Mouse (Mus musculus): ENCODE results near the gene Rs1.
A peak's percentile ranks its signal among the peaks of the same experiment; 100 is the strongest.
"Not testable (repeated sequence)": the region's sequence is repeated elsewhere in the genome, so short reads cannot be mapped to it uniquely, and the experiment has no call there.

The Rs1 gene

GRCm38 (mm10) chrX:160767713-160768112 is at the start of gene Rs1:
TSS of gene Rs1 (plus strand) at chrX:160768013.
- no peak for DNase-seq (ENCODE audit: extremely low read depth, insufficient read length, low spot score)

GRCm38 (mm10) chrX:160735650-160736049 is 32.2 kb upstream of the Rs1 start, which contains the start of gene Ppef1:
TSS of gene Ppef1 (minus strand) at chrX:160735765.
- DNase-seq (ENCODE audit: extremely low read depth, insufficient read length, low spot score) = peak; percentile 9

GRCm38 (mm10) chrX:160745399-160745798 is 22.4 kb upstream of the Rs1 start:
- DNase-seq (ENCODE audit: extremely low read depth, insufficient read length, low spot score) = no peak

- no peak for DNase-seq (ENCODE audit: extremely low read depth, insufficient read length, low spot score)
These were observed 19.2 kb upstream of the Rs1 start for GRCm38 (mm10) chrX:160748653-160749052.

GRCm38 (mm10) chrX:160750808-160751207 is 17.0 kb upstream of the Rs1 start:
- no peak for DNase-seq (ENCODE audit: extremely low read depth, insufficient read length, low spot score)

GRCm38 (mm10) chrX:160765389-160766232 is 2.2 kb upstream of the Rs1 start:
- peak; percentile 86 for DNase-seq (ENCODE audit: extremely low read depth, insufficient read length, low spot score)

- no peak for DNase-seq (ENCODE audit: extremely low read depth, insufficient read length, low spot score)
These were observed 1.6 kb upstream of the Rs1 start for GRCm38 (mm10) chrX:160766233-160766616.

- DNase-seq (ENCODE audit: extremely low read depth, insufficient read length, low spot score) = not testable (repeated sequence)
These were observed 1.8 kb downstream of the Rs1 start for GRCm38 (mm10) chrX:160769622-160770021.

GRCm38 (mm10) chrX:160773033-160773432 is 5.2 kb downstream of the Rs1 start:
- no peak for DNase-seq (ENCODE audit: extremely low read depth, insufficient read length, low spot score)

- no peak for DNase-seq (ENCODE audit: extremely low read depth, insufficient read length, low spot score)
These were observed 14.5 kb downstream of the Rs1 start for GRCm38 (mm10) chrX:160782276-160782675.

GRCm38 (mm10) chrX:160794920-160795319 is 27.1 kb downstream of the Rs1 start:
- DNase-seq (ENCODE audit: extremely low read depth, insufficient read length, low spot score) = no peak

- no peak for DNase-seq (ENCODE audit: extremely low read depth, insufficient read length, low spot score)
These were observed 36.8 kb downstream of the Rs1 start for GRCm38 (mm10) chrX:160804409-160805150.

- no peak for DNase-seq (ENCODE audit: extremely low read depth, insufficient read length, low spot score)
These were observed 40.4 kb downstream of the Rs1 start for GRCm38 (mm10) chrX:160808226-160808625.
